Mouse (Mus musculus) liver, embryonic 12.5 days (tissue): ENCODE measurements around the gene Bet1l. TPM values are rescaled to one million over a fixed set of nuclear protein-coding genes. Genes with fewer than 3 reads are reported as not detected.

Experiments
- ATAC-seq: fragments of 200-750 bp; cut with Nextera tagmentation; 2 replicates; pipeline ENCODE4 v1.8.0; 2017; ENCODE audit warnings: moderate number of reproducible peaks, mild to moderate bottlenecking, moderate library complexity
- H3K27ac ChIP-seq: fragments of 300-500 bp; sonication (generic); 2 replicates; pipeline ENCODE4 v1.5.1; 2016; ENCODE audit warnings: mild to moderate bottlenecking
- H3K27me3 ChIP-seq: fragments of 300-500 bp; sonication (generic); replicated peaks from 2 replicates; pipeline ENCODE4 v1.6.1; 2016; ENCODE audit warnings: mild to moderate bottlenecking, moderate library complexity
- H3K36me3 ChIP-seq: fragments of 300-500 bp; sonication (generic); 2 replicates; pipeline ENCODE4 v1.6.1; 2016; ENCODE audit warnings: mild to moderate bottlenecking, moderate library complexity
- H3K4me1 ChIP-seq: fragments of 300-500 bp; sonication (generic); 2 replicates; pipeline ENCODE4 v1.6.1; 2016
- H3K4me2 ChIP-seq: fragments of 300-500 bp; sonication (generic); 2 replicates; pipeline ENCODE4 v1.6.1; 2016; ENCODE audit warnings: mild to moderate bottlenecking, moderate library complexity
- H3K4me3 ChIP-seq: fragments of 300-500 bp; sonication (generic); 2 replicates; pipeline ENCODE4 v1.5.1; 2016; ENCODE audit warnings: mild to moderate bottlenecking, moderate library complexity
- H3K9ac ChIP-seq: fragments of 300-500 bp; sonication (generic); 2 replicates; pipeline ENCODE4 v1.6.1; 2016; ENCODE audit warnings: mild to moderate bottlenecking, moderate library complexity
- H3K9me3 ChIP-seq: fragments of 300-500 bp; sonication (generic); replicated peaks from 2 replicates; pipeline ENCODE4 v1.6.1; 2016; ENCODE audit warnings: mild to moderate bottlenecking, moderate library complexity
- WGBS: fragments of 180-500 bp; shearing (Covaris S2); methylation state at CpG from one replicate; pipeline ENCODE4 v1.1.7; 2016; ENCODE audit not compliant: insufficient replicate concordance; 5-methylcytosine and 5-hydroxymethylcytosine counted together
- polyA plus RNA-seq: library from polyadenylated mRNA; unstranded; fragments of >200 nt; fragmentation: Nextera tagmentation; extraction: Ambion mirVana; gene quantifications from 2 replicates; pipeline ENCODE4 v1.2.1, GENCODE M21; 2016

The Bet1l gene
- polyA plus RNA-seq, 1 experiment from 2014 or later: 18.0 TPM

DNA sequence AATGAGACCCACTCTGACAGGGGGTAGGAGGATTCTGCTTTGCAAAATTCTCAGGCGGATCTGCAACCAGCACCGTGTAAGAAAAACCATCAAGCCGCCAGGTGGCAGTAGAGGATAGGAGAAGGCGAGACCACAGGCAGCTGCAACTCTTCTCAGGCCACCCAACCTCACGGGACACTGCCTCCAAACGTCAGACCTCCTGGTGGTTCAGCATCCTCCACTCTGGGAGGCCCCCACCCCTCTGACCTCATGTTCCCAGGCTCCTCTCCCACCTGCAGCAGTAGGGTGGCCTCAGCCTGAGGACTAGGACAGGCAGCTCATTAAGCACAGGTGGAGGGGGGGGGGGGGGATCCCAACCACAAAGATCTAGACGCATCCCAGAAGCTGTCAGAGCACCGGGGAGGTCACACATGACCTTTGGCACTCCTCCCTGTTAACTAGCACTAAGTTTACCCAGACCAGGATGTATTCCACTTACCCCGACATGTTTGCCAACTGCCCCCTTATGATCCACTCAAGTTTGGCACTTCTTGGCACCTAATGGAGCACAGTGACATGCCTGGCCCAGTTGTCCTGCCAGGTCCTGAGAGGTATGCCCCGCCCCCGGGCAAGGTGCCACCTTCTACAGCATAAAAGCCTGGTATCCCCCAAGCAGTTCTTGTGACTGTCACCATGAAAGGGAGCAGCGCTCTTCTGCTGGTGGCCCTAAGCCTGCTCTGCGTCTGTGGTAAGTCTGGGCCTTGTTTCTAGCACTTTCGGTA is 12.3 kb downstream of the Bet1l start, which contains the start of gene Scgb1c1:
Scgb1c1 (plus strand) TSS at position 643 of the 761 bp plus-strand sequence.
- H3K4me3 ChIP-seq: no peak within 1 kb of the TSS
- peaks cover 54% of the 10 kb centered on the region for H3K27me3 ChIP-seq
- H3K4me2 ChIP-seq: no peak within 1 kb of the TSS
- no peaks in the 10 kb centered on the region for H3K36me3 ChIP-seq
- H3K9ac ChIP-seq: no peak within 1 kb of the TSS
- peak; percentile 70 for ATAC-seq
- H3K27ac ChIP-seq: no peak within 1 kb of the TSS
- no peaks in the 10 kb centered on the region for H3K9me3 ChIP-seq
- 28% methylated on average over 14 of the region's 14 CpGs for WGBS
- no peaks in the 10 kb centered on the region for H3K4me1 ChIP-seq

DNA sequence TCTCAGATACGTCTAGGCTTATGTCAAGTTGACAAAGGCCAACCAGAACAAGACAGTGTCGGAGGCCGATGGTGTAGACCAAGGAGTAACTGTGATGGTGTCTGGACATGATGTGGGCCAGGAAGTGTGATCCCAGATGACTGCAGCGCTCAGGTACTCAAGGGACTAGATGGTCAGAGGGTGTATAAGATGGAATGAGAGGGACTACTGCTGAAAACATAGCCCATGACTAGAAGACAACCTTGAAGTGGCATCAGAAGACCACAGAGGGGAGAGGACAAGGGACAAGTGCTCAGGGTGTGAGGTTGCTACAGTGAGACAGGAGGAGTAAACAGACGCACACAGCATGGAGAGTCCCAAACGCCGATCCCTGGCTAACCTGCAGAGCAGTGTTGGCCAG is 13.6 kb downstream of the Bet1l start:
- H3K4me3 ChIP-seq: no peak overlapping the region
- no peaks in the 10 kb centered on the region for H3K9me3 ChIP-seq
- no peaks in the 10 kb centered on the region for H3K4me1 ChIP-seq
- peaks cover 67% of the 10 kb centered on the region for H3K27me3 ChIP-seq
- H3K4me2 ChIP-seq: no peak overlapping the region
- H3K27ac ChIP-seq: no peak overlapping the region
- no peak overlapping the region for H3K9ac ChIP-seq
- 59% methylated on average over 7 of the region's 7 CpGs for WGBS
- ATAC-seq: no peak
- no peaks in the 10 kb centered on the region for H3K36me3 ChIP-seq

DNA sequence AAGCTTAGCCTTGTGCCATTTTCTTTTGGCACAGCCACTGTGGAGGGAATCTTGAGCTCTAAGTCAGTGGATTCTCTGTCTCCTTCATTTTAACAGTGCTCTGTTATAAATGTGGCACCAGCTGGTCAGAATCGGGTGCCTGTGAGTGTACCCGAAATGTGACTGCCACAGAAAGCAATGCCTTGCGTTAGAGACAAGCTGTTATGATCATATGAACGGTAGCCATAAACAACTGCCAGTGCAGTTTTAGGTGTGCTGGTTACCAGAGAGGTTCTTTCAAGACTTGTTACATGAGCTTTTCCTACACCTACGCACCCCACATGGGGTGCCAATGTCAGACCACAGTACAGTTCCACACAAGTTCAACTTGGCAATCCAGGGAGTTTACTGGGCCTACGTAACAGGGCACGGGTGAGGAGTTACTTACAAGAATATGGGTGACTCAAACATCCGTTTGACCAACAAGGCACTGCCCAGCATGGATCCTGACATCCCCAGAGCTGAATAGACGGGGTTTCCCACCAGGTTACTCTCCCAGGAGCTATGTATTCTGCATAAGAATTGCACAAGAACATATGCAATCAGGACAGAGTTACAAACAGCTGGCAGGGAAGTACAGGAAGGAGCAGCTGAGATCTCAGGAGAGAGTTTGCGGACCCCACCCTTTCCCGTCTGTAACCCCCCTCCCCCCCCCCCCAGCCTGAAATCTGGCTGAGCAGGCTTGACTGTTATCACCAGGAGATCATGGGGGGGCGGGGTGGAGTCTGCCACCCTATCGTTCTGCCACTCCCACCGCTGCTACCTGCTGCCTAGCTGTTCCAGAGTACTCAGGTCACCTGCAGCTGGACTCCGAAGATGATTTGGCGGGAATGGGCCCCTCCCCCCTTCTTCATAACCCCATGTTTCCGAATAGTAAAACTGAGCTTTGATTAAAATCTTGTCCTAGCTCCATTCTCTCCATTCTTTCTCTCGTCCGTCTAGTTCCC is 16.3 kb downstream of the Bet1l start:
- WGBS: 31% methylated on average over 19 of the region's 19 CpGs
- ATAC-seq: no peak
- Histone ChIP-seq H3K27me3 (peaks cover 76% of the 10 kb centered on the region), H3K4me1 (no peaks in the 10 kb centered on the region), H3K27ac (no peak overlapping the region), H3K9ac (no peak overlapping the region), H3K4me3 (no peak overlapping the region), H3K4me2 (no peak overlapping the region), H3K9me3 (no peaks in the 10 kb centered on the region), H3K36me3 (no peaks in the 10 kb centered on the region)

DNA sequence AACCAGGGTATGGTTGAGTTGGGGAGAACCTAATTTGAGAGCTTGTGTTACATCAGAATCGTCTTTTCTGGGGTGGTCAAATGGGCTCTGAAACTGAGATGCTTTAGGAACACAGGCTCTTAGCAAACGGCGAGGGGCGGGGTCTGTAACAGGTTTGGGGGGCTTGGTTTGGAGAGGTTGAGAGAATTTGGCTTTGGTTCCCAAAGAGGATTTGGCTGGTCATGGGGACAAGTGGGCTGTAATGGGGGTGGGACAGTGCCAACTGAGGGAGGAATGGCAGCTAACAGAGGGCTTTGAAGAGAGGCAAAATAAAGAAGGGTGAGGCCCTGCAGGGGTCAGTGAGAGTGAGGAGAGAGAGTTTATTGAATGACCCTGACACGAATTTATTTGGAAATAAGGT is 17.8 kb downstream of the Bet1l start:
- no peaks in the 10 kb centered on the region for H3K9me3 ChIP-seq
- H3K4me1 ChIP-seq: peaks cover 9% of the 10 kb centered on the region
- H3K9ac ChIP-seq: no peak overlapping the region
- no peak overlapping the region for H3K4me2 ChIP-seq
- no peaks in the 10 kb centered on the region for H3K36me3 ChIP-seq
- no peak overlapping the region for H3K27ac ChIP-seq
- peaks cover 68% of the 10 kb centered on the region for H3K27me3 ChIP-seq
- no peak overlapping the region for H3K4me3 ChIP-seq
- no peak for ATAC-seq
- WGBS: 54% methylated on average over 5 of the region's 5 CpGs

DNA sequence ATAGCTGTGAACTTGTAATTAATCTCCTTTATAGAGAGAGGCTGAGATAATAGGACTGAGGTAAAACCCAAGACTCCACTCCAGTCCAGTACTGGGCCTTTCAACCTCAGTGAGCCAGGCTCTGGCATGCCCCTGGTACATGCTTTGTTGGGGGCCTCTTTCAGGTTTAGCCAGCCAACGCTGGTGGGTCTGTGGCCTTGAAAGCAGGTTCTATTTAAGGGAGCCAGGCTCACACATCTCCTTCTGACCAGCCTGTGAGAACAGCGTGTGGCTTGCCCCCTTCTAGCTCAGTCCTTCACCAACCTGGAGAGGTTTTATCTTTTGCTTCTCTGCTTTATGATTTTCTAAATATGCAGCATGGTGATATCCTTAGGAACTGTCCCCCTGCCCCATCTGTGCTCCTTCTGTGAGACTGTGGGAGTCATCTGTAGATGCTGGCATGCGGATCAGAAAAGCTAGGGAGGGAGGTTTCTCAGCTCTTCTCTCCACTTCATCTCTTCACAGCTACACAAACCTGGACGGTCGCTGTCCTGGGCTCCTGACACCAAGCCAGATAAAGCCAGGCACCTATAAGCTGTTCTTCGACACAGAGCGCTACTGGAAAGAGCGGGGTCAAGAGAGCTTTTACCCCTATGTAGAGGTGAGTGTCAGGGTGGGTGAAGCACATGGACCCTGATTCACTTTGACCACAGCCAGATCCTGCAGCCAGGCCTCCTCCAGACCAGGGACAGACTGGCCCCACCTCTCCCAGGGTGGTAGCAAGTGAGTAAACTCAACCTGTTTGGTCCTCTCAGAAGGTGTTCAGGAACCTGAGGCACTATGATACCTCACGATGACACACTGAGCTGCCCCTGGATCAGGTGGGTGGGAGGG is 20.9 kb downstream of the Bet1l start:
- Histone ChIP-seq H3K4me3 (no peak overlapping the region), H3K27ac (no peak overlapping the region), H3K9ac (no peak overlapping the region), H3K9me3 (no peaks in the 10 kb centered on the region), H3K36me3 (no peaks in the 10 kb centered on the region), H3K27me3 (peaks cover 55% of the 10 kb centered on the region), H3K4me2 (no peak overlapping the region), H3K4me1 (peaks cover 9% of the 10 kb centered on the region)
- 74% methylated on average over 9 of the region's 9 CpGs for WGBS
- no peak for ATAC-seq

DNA sequence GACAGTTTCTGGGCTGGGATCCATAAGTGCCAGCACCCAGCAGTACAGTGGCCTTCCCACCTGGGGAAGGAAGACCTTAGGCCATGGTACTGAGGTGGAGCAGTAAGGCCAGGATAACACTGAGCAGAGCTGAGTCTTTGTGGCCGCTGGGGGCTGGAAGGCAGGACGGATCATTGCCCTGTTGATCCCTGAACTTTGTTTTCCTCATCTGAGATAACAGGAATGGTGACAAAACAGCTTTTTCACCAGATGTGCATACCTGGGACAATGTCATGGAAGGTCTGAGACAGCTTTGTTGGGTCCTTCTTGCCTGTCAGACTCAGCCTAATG is 21.7 kb downstream of the Bet1l start:
- Histone ChIP-seq H3K9me3 (no peaks in the 10 kb centered on the region), H3K4me3 (no peak overlapping the region), H3K4me2 (peak overlapping the region; percentile 33; the same call in 1 of the 2 replicates), H3K36me3 (no peaks in the 10 kb centered on the region), H3K9ac (no peak overlapping the region), H3K4me1 (peaks cover 9% of the 10 kb centered on the region), H3K27ac (no peak overlapping the region), H3K27me3 (peaks cover 48% of the 10 kb centered on the region)
- 57% methylated on average over 2 of the region's 2 CpGs for WGBS
- ATAC-seq: peak; percentile 24; the same call in 1 of the 2 replicates

DNA sequence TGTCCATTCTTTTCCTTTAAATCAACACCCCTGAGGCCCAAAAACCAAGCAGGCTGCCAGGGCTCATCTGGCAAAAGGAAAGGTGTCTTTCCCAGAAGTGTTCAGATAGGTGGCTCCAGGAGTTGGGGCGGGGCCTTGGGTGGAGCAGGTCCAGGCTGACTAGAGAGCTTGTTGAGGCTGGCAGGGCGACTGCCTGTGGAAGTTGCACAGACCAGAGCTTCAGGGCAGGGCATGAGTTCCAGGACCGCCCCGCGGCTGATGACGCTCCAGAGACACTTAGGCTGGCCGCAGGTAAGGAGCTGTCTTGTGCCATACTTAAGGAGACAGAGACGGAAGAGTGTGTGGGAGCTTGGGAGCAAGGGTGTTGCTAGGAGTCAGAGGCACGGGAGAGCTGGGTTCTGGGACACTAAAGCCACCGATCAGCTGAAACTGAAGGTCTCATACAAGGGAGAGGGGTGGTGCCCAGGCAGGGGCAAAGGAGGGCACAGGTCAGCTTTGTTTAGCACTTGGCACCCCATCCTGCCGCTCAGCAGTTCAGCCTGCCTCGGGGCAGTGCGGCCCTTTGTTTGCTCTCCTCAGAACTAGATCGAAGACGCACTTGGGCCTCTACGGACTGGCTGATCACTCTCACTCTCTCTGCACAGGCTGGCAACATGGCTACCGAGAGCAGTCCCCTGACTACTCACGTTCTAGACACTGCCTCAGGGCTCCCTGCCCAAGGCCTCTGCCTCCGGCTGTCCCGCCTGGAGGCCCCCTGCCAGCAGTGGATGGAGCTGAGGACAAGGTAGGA is 22.2 kb downstream of the Bet1l start, which contains the start of gene Urah:
Urah (plus strand) TSS at position 51 of the 790 bp plus-strand sequence.
- Histone ChIP-seq H3K4me3 (no peak within 1 kb of the TSS), H3K27ac (no peak within 1 kb of the TSS), H3K36me3 (no peaks in the 10 kb centered on the region), H3K27me3 (peaks cover 43% of the 10 kb centered on the region), H3K9me3 (no peaks in the 10 kb centered on the region), H3K4me1 (peaks cover 9% of the 10 kb centered on the region), H3K9ac (no peak within 1 kb of the TSS), H3K4me2 (peak within 1 kb of the TSS; percentile 33)
- ATAC-seq: peak; percentile 62
- 43% methylated on average over 20 of the region's 20 CpGs for WGBS

DNA sequence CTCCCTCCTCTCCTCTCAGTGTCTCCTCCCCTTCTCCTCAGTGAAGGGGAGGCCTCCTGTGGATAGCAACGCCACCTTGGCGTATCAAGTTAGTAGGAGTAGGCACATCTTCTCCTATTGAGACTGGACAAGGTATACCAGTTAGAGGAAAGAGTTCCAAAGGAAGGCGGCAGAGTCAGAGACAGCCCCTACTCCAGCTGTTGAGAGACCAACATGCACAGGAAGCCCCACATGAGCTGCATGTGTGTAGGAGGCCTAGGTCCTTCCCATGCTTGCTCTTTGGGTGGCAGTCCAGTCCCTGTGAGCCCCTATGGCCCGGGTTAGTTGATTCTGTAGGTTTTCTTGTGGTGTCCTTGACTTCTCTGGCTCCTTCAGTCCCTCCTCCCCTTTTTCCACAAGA is 24.0 kb downstream of the Bet1l start:
- ATAC-seq: no peak
- Histone ChIP-seq H3K27ac (no peak overlapping the region), H3K4me2 (no peak overlapping the region), H3K9ac (no peak overlapping the region), H3K9me3 (no peaks in the 10 kb centered on the region), H3K4me3 (no peak overlapping the region), H3K4me1 (peaks cover 9% of the 10 kb centered on the region), H3K36me3 (no peaks in the 10 kb centered on the region), H3K27me3 (peaks cover 27% of the 10 kb centered on the region)
- 68% methylated on average over 4 of the region's 4 CpGs for WGBS

DNA sequence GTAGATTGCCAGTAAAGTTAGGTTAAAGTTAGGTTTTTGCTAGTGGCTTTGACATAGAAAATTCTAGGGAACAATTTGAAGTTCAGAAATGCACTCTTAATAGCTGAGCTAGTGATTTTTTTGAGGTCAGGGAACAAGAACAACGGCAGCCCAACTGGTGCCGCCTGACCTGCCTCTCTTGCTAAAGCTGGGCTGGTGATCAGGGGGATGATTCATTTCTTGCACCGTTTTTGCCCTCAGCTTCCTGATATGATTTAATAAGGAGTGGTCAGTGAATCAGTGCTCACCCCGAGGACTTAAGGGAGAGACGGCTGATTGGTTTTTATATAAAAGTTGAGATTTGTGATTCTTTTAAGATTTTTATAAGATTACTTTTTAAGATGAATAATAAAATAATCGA is 25.9 kb downstream of the Bet1l start:
- H3K9ac ChIP-seq: no peak overlapping the region
- ATAC-seq: no peak
- H3K27ac ChIP-seq: no peak overlapping the region
- H3K36me3 ChIP-seq: no peaks in the 10 kb centered on the region
- 52% methylated on average over 6 of the region's 6 CpGs for WGBS
- H3K9me3 ChIP-seq: no peaks in the 10 kb centered on the region
- no peak overlapping the region for H3K4me3 ChIP-seq
- H3K27me3 ChIP-seq: peaks cover 13% of the 10 kb centered on the region
- no peak overlapping the region for H3K4me2 ChIP-seq
- H3K4me1 ChIP-seq: peaks cover 9% of the 10 kb centered on the region

DNA sequence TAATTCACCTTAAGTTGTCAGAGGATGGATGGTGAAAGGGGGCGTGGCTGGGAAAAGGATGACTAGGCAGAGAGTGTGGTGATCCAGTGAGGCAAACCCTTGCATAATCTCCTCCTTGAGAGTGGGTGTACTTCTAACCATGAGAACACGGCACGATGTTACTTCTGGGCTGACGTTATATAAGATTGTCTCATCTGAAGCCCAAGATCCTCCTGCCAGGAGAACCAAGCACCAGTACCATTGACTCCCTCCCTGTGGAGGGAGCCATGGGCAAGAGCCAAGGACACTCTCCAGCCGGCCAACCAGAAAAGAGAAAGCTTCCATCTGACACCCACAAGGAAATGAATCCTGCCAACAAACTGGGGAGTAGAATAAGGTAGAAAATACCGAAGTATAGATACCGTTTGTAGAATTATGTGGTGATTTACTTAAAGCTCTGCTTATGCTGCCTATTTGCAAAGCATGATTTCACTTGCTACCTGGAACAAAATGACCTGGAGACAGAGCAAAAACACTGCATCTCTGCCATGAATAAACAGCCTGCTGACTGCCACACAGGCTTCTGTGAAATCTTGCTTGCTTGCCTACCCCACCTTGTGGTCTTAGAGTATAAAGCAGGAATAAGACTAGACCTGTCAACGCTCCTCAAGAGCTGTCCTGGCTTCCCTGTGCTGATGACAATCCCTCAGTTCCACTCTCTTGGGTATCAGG is 29.1 kb downstream of the Bet1l start:
- Histone ChIP-seq H3K9me3 (no peaks in the 10 kb centered on the region), H3K27me3 (peaks cover 7% of the 10 kb centered on the region), H3K27ac (no peak overlapping the region), H3K9ac (no peak overlapping the region), H3K4me3 (no peak overlapping the region), H3K4me1 (no peaks in the 10 kb centered on the region), H3K36me3 (no peaks in the 10 kb centered on the region), H3K4me2 (no peak overlapping the region)
- no peak for ATAC-seq
- WGBS: 23% methylated on average over 8 of the region's 8 CpGs
